8 mouse cellular contexts compared by ENCODE assay signal in genomic region chr2:84887411-84888271, GRCm38 (mm10). TPM values are rescaled to one million over a fixed set of nuclear protein-coding genes. Genes with fewer than 3 reads are reported as not detected.
A peak's percentile ranks its signal among the peaks of the same experiment; 100 is the strongest.
DNase-seq lines count a peak whose midpoint lies in the region; ATAC-seq and TF ChIP-seq lines count a peak whose summit lies in the region.

No protein-coding gene starts in this region.

- TF ChIP-seq CTCF in brain, embryonic 14.5 days (IDR thresholded peaks at IDR 0.05; ENCODE audit: borderline replicate concordance, extremely low read depth, insufficient read depth, insufficient read length), result no peak

- ATAC-seq in heart, embryonic 11.5 days (replicated peaks; ENCODE audit: insufficient number of reproducible peaks, low FRiP score, low TSS enrichment), result no peak
- peak; percentile 33; the same call in 1 of the 2 replicates for ATAC-seq in kidney, embryonic 15.5 days (replicated peaks; ENCODE audit: low FRiP score)

- H3K27me3 ChIP-seq in heart, embryonic 11.5 days (ENCODE audit: control insufficient read depth, insufficient read depth, low read length), result peaks cover 80% of the 10 kb centered on the region
- peaks cover 77% of the 10 kb centered on the region for H3K27me3 ChIP-seq in kidney, embryonic 15.5 days

- H3K9ac ChIP-seq in heart, embryonic 11.5 days (ENCODE audit: low read depth, low read length), result no peak overlapping the region
- H3K9ac ChIP-seq in kidney, embryonic 15.5 days, result peak overlapping the region; percentile 43; the same call in 1 of the 2 replicates

- no peak overlapping the region for H3K27ac ChIP-seq in heart, embryonic 11.5 days (ENCODE audit: low read depth, low read length)
- H3K27ac ChIP-seq in kidney, embryonic 15.5 days, result no peak overlapping the region

- under 1% methylated on average over 58 of the region's 58 CpGs for WGBS in heart, embryonic 11.5 days (ENCODE audit: insufficient replicate concordance)
- 1% methylated on average over 58 of the region's 58 CpGs for WGBS in kidney, embryonic 15.5 days

- peaks cover 33% of the 10 kb centered on the region for H3K4me1 ChIP-seq in heart, embryonic 11.5 days (ENCODE audit: control insufficient read depth, insufficient read depth, low read length)
- peaks cover 55% of the 10 kb centered on the region for H3K4me1 ChIP-seq in kidney, embryonic 15.5 days

- peak overlapping the region; percentile 72 for H3K4me2 ChIP-seq in heart, embryonic 11.5 days
- peak overlapping the region; percentile 92 for H3K4me2 ChIP-seq in kidney, embryonic 15.5 days

- peak overlapping the region; percentile 60 for H3K4me3 ChIP-seq in heart, embryonic 11.5 days (ENCODE audit: low read depth, low read length)
- H3K4me3 ChIP-seq in kidney, embryonic 15.5 days (replicated peaks), result peak overlapping the region; percentile 64

- DNase-seq in right cerebral cortex, postnatal 10 days (ENCODE audit: low spot score in 2 of 2), result peak; percentile 68 to 73
- no peak for DNase-seq in right cerebral cortex, adult 18-20 months
- DNase-seq in brain, embryonic 14.5 days (ENCODE audit: low read depth), result peak; percentile 77
- peak; percentile 69 for DNase-seq in lung, postnatal 10 days
- DNase-seq in retina, postnatal 1 day, result peak; percentile 73
- DNase-seq in frontal cortex, postnatal 25 days (ENCODE audit: low spot score in 2 of 2), result no peak

- H3K9me3 ChIP-seq in heart, embryonic 11.5 days (replicated peaks; ENCODE audit: control insufficient read depth, low read length), result no peaks in the 10 kb centered on the region
- no peaks in the 10 kb centered on the region for H3K9me3 ChIP-seq in kidney, embryonic 15.5 days (replicated peaks)

- no peaks in the 10 kb centered on the region for H3K36me3 ChIP-seq in heart, embryonic 11.5 days (ENCODE audit: control insufficient read depth, insufficient read depth, low read length)
- no peaks in the 10 kb centered on the region for H3K36me3 ChIP-seq in kidney, embryonic 15.5 days

- TF ChIP-seq POLR2A in brain, embryonic 14.5 days (IDR thresholded peaks at IDR 0.05; ENCODE audit: borderline replicate concordance, extremely low read depth, insufficient read depth, insufficient read length, poor library complexity, severe bottlenecking), result no peak

RNA-seq across cellular contexts. Expression of gene Rtn4rl2, which starts 1.1 kb away (rescaled TPM):
- polyA plus RNA-seq in brain, embryonic 14.5 days (2012; rRNA removed), result 18.3 and 32.2 TPM in 2 replicates
- polyA plus RNA-seq in heart, embryonic 11.5 days (2014; fragmentation: Nextera tagmentation; extraction: Ambion mirVana), result 0.23 and 1.1 TPM in 2 replicates
- polyA plus RNA-seq in kidney, embryonic 15.5 days (2015; fragmentation: Nextera tagmentation; extraction: Ambion mirVana), result 1.2 and 1.6 TPM in 2 replicates

RNA-seq across cellular contexts. Expression of gene Slc43a3, which starts 48.7 kb away (rescaled TPM):
- polyA plus RNA-seq in brain, embryonic 14.5 days (2012; rRNA removed), result 10.1 and 10.6 TPM in 2 replicates
- 48.2 and 52.5 TPM in 2 replicates for polyA plus RNA-seq in heart, embryonic 11.5 days (2014; fragmentation: Nextera tagmentation; extraction: Ambion mirVana)
- 52.4 and 56.3 TPM in 2 replicates for polyA plus RNA-seq in kidney, embryonic 15.5 days (2015; fragmentation: Nextera tagmentation; extraction: Ambion mirVana)

RNA-seq across cellular contexts. Expression of gene Slc43a1, which starts 49.0 kb away (rescaled TPM):
- 3.4 and 5.9 TPM in 2 replicates for polyA plus RNA-seq in brain, embryonic 14.5 days (2012; rRNA removed)
- polyA plus RNA-seq in heart, embryonic 11.5 days (2014; fragmentation: Nextera tagmentation; extraction: Ambion mirVana), result 36.1 and 41.4 TPM in 2 replicates
- 16.5 and 20.7 TPM in 2 replicates for polyA plus RNA-seq in kidney, embryonic 15.5 days (2015; fragmentation: Nextera tagmentation; extraction: Ambion mirVana)

Comparison
In these comparisons a context has a peak if more than half of its experiments do, and no peak if none do; other contexts are left out.
1. DNase-seq: peak in right cerebral cortex, postnatal 10 days (2 of 2), brain, embryonic 14.5 days (single experiment), lung, postnatal 10 days (single experiment) and retina, postnatal 1 day (single experiment); none in right cerebral cortex, adult 18-20 months (single experiment) and frontal cortex, postnatal 25 days (0 of 2).